Mouse (Mus musculus): ENCODE results near the gene Tescl.

Gene Tescl

GRCm38 (mm10) chr7:24363228-24363627 is 29.5 kb upstream of the Tescl start:
- DNase-seq (ENCODE audit: low spot score in 2 of 2) = no peak

- DNase-seq (ENCODE audit: low spot score in 2 of 2) = no peak
Observed at GRCm38 (mm10) chr7:24361001-24361400, 27.3 kb upstream of the Tescl start.

GRCm38 (mm10) chr7:24359269-24359668 is 25.5 kb upstream of the Tescl start:
- no peak for DNase-seq (ENCODE audit: low spot score in 2 of 2)

- DNase-seq (ENCODE audit: low spot score in 2 of 2) = no peak
Observed at GRCm38 (mm10) chr7:24357899-24358298, 24.2 kb upstream of the Tescl start.

- no peak for DNase-seq (ENCODE audit: low spot score in 2 of 2)
Observed at GRCm38 (mm10) chr7:24356081-24356480, 22.3 kb upstream of the Tescl start.

- no peak for DNase-seq (ENCODE audit: low spot score in 2 of 2)
Observed at GRCm38 (mm10) chr7:24355646-24356045, 21.9 kb upstream of the Tescl start.

- no peak for DNase-seq (ENCODE audit: low spot score in 2 of 2)
Observed at GRCm38 (mm10) chr7:24348896-24349295, 15.2 kb upstream of the Tescl start, which contains the start of gene Lypd5. TSS of gene Lypd5 (plus strand) at chr7:24349196.

GRCm38 (mm10) chr7:24346444-24346843 is 12.7 kb upstream of the Tescl start:
- DNase-seq (ENCODE audit: low spot score in 2 of 2) = no peak

GRCm38 (mm10) chr7:24343701-24344272 is 10.1 kb upstream of the Tescl start:
- DNase-seq (ENCODE audit: low spot score in 2 of 2) = no peak

- DNase-seq (ENCODE audit: low spot score in 2 of 2) = no peak
Observed at GRCm38 (mm10) chr7:24338241-24338640, 4.5 kb upstream of the Tescl start.

- peak in 1 of 2 experiments; percentile 78 for DNase-seq (ENCODE audit: low spot score in 2 of 2)
Observed at GRCm38 (mm10) chr7:24335699-24336309, 2.1 kb upstream of the Tescl start.

GRCm38 (mm10) chr7:24327281-24327975 is 6.3 kb downstream of the Tescl start:
- no peak for DNase-seq (ENCODE audit: low spot score in 2 of 2)

- no peak for DNase-seq (ENCODE audit: low spot score in 2 of 2)
Observed at GRCm38 (mm10) chr7:24326273-24327135, 7.2 kb downstream of the Tescl start.

GRCm38 (mm10) chr7:24325675-24326128 is 8.0 kb downstream of the Tescl start:
- DNase-seq (ENCODE audit: low spot score in 2 of 2) = peak; percentile 44 to 52

GRCm38 (mm10) chr7:24325197-24325596 is 8.5 kb downstream of the Tescl start:
- peak; percentile 26 to 34 for DNase-seq (ENCODE audit: low spot score in 2 of 2)

- DNase-seq (ENCODE audit: low spot score in 2 of 2) = no peak
Observed at GRCm38 (mm10) chr7:24322593-24322992, 11.1 kb downstream of the Tescl start.

- DNase-seq (ENCODE audit: low spot score in 2 of 2) = no peak
Observed at GRCm38 (mm10) chr7:24318942-24319341, 14.8 kb downstream of the Tescl start.

GRCm38 (mm10) chr7:24316567-24317092 is 17.1 kb downstream of the Tescl start, which contains the start of gene Zfp94:
TSS of gene Zfp94 (minus strand) at chr7:24316666.
- peak; percentile 93 for DNase-seq (ENCODE audit: low spot score in 2 of 2)

- DNase-seq (ENCODE audit: low spot score in 2 of 2) = no peak
Observed at GRCm38 (mm10) chr7:24315726-24316566, 17.8 kb downstream of the Tescl start.

GRCm38 (mm10) chr7:24300771-24301282 is 32.9 kb downstream of the Tescl start, which contains the start of gene Zfp61:
TSS of gene Zfp61 (minus strand) at chr7:24301232.
- no peak for DNase-seq (ENCODE audit: low spot score in 2 of 2)
